8 mouse cellular contexts compared by ENCODE assay signal in genomic region chr11:69395235-69395633, GRCm38 (mm10). TPM values are rescaled to one million over a fixed set of nuclear protein-coding genes. Genes with fewer than 3 reads are reported as not detected.
DNase-seq lines count a peak whose midpoint lies in the region; ATAC-seq lines count a peak whose summit lies in the region.
"Not testable (repeated sequence)": the region's sequence is repeated elsewhere in the genome, so short reads cannot be mapped to it uniquely, and the experiment has no call there.

Gene Naa38 (plus strand): TSS chr11:69395487.
Gene Cyb5d1 (minus strand): TSS chr11:69395631.

- peaks cover 10% of the 10 kb centered on the region for H3K36me3 ChIP-seq in hindbrain, embryonic 15.5 days

- not testable (repeated sequence) for H3K9me3 ChIP-seq in hindbrain, embryonic 15.5 days

- peaks cover 28% of the 10 kb centered on the region for H3K4me1 ChIP-seq in hindbrain, embryonic 15.5 days (replicated peaks)

- peak; percentile 90 for DNase-seq in NIH3T3 (ENCODE audit: low read depth)
- DNase-seq in cerebellum, postnatal 25 days, result peak; percentile 93 to 95
- DNase-seq in gastrocnemius, adult 18-20 months (ENCODE audit: low spot score), result peak; percentile 92
- DNase-seq in left cerebral cortex, adult 18-20 months (ENCODE audit: low spot score in 2 of 2), result peak; percentile 91 to 92
- DNase-seq in lung, postnatal 4 days, result peak; percentile 91
- peak; percentile 96 for DNase-seq in retina, postnatal 1 day
- peak; percentile 87 for DNase-seq in thymus, postnatal 4 days

- H3K4me2 ChIP-seq in hindbrain, embryonic 15.5 days, result peak within 1 kb of the TSS; percentile 69

- peak within 1 kb of the TSS; percentile 67 for H3K4me3 ChIP-seq in hindbrain, embryonic 15.5 days

- not testable (repeated sequence) for H3K27me3 ChIP-seq in hindbrain, embryonic 15.5 days

- ATAC-seq in hindbrain, embryonic 15.5 days (ENCODE audit: low FRiP score, low read depth), result peak; percentile 84

- H3K27ac ChIP-seq in hindbrain, embryonic 15.5 days (replicated peaks), result peak within 1 kb of the TSS; percentile 99

- H3K9ac ChIP-seq in hindbrain, embryonic 15.5 days, result peak within 1 kb of the TSS; percentile 81

- 0% methylated on average over 24 of the region's 24 CpGs for WGBS in hindbrain, embryonic 15.5 days

RNA-seq across cellular contexts. Expression of gene Naa38, which starts in this region (rescaled TPM):
- total RNA-seq in gastrocnemius, adult 18-20 months (2021), result 10 to 100 TPM; 70.5 to 72.1 TPM
- polyA plus RNA-seq in hindbrain, embryonic 15.5 days (2015; fragmentation: Nextera tagmentation; extraction: Ambion mirVana), result 109 and 121 TPM in 2 replicates
- total RNA-seq in left cerebral cortex, adult 18-20 months (2021), result 100 to 1,000 TPM; 117 to 120 TPM

RNA-seq across cellular contexts. Expression of gene Cyb5d1, which starts in this region (rescaled TPM):
- total RNA-seq in gastrocnemius, adult 18-20 months (2021), result 10 to 100 TPM; 29.3 to 33.0 TPM
- 30.6 and 33.5 TPM in 2 replicates for polyA plus RNA-seq in hindbrain, embryonic 15.5 days (2015; fragmentation: Nextera tagmentation; extraction: Ambion mirVana)
- total RNA-seq in left cerebral cortex, adult 18-20 months (2021), result 10 to 100 TPM; 42.7 to 48.1 TPM

Comparison
In these comparisons a context has a peak if more than half of its experiments do, and no peak if none do; other contexts are left out.
1. Peak in every context shown above with its lines: DNase-seq, ATAC-seq, H3K4me3 ChIP-seq and H3K27ac ChIP-seq.